Mouse (Mus musculus) natural killer cell, adult 2 months (primary cell): Measurements from ENCODE around the gene Fbxw8.

Experiments used
- DNase-seq, 2 experiments: peaks; one replicate each; pipeline ENCODE4 v3.0.0; 2022; ENCODE audit warnings: low spot score in 2 of 2

The Fbxw8 gene

DNA sequence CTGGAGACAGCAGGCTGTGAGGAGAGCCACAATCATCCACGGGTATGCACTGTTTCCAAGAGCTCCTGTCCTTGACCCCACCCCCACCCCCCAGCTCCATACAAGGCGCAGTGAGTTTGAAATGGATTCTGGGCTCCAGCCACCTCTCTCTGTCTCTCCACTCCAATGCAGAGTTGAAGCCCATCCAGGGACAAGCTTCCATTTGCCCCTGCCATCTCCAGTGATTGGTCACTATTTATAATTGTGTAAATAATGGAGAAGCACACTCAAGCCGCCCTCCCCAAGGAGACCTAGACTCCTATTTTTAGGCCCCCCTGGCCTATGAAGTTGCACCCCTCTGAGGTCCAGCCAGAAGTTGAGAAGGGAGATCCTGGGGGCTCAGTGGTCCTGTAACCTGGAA is 132.2 kb downstream of the Fbxw8 start:
- DNase-seq: no peak

DNA sequence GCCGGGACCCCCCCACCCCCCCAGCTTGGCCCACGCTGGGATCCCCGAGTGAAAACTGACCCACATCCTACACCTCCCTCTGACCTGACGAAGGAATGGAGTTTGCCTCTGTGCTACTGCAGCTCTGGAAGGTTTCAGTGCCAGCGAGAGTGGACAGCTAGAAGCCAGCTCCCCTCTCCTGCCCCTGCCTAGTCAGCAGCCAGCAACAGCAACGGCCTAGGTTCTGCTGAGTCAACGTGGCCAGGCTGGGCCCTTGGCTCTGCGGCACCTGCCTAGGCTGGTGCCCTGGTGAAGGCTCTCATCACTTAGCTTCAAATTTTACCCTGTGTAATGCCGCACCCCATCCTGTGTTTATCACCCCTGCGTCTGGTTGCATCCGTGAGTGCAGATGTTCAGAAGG is 135.4 kb downstream of the Fbxw8 start:
- no peak for DNase-seq

DNA sequence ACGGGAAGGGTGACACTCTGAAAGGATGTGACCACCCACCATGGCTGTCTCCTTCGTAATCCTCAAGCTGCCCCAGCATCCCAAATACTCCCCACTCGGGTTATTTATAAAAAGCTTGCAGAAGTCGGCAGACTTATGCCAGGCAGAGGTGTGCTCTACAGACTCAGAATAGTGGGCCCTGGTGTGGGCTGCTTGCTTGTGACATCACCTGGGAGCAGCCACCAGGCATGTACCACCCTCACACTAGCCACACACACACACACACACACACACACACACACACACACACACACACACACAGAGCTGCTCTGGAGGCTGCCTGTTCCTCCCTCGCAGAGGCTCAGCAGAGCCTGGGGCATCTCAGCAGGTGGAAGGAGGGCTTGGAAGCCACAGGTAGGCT is 137.7 kb downstream of the Fbxw8 start:
- DNase-seq: no peak

DNA sequence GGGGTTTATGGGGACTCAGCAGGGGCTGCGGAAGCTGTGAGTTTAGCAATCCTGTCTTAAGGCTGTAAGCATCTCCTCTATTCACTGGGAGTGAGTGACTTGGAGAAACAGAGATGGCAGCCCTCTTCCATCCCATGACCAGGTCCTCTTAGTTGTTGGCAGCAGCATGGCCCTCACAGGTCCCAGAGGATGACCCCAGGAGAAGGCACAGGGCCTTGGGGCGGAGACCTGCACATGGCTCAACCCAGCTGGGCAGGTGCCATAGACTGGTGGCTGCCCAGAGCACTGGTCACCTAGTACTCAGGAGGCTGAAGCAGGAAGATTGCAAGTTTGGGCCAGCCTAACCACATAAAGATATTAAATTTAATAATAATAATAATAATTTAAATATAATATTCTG is 139.6 kb downstream of the Fbxw8 start:
- DNase-seq: no peak

DNA sequence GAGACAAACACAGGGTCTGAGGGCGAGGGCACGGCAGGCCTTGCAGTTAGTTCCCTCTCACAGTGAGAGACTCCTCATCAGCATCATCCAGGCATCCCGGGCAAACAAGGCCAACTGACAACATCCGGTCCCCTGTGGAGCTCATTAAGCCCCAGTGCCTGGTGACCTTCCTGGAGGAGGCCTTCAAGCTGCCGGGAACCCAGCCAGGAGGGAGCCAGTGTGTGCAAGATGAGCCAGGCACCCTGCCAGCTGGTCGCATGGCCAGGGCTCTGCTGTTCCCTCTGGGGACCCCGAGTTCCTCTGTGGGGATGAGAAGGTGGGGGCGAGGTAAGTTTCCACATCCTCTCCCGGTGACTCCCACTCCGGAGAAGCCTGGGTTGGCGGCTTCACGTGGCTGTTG is 140.2 kb downstream of the Fbxw8 start:
- no peak for DNase-seq
